Mouse (Mus musculus): ENCODE measurements around the gene F11.

Gene F11

DNA sequence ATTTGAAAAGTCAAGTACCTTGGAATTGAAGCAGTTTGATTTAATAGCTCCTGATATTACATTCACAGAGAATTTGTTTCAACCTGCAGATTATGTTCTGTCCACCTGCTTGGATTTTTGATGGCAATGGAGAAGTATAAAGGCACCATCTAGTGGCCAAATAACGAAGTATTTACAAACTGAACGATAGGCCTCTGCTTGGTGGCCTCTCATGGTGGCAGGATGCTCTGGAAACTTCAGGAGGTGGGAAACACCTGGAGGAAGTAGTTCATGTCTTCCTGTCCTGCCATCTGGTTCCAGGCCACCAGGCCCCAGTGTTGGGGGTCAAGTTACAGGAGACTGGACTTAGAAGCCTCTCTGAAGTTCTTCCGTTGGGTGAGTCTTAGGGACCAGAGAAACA lies 23.5 kb downstream of the F11 start:
- DNase-seq, result peak; percentile 43

DNA sequence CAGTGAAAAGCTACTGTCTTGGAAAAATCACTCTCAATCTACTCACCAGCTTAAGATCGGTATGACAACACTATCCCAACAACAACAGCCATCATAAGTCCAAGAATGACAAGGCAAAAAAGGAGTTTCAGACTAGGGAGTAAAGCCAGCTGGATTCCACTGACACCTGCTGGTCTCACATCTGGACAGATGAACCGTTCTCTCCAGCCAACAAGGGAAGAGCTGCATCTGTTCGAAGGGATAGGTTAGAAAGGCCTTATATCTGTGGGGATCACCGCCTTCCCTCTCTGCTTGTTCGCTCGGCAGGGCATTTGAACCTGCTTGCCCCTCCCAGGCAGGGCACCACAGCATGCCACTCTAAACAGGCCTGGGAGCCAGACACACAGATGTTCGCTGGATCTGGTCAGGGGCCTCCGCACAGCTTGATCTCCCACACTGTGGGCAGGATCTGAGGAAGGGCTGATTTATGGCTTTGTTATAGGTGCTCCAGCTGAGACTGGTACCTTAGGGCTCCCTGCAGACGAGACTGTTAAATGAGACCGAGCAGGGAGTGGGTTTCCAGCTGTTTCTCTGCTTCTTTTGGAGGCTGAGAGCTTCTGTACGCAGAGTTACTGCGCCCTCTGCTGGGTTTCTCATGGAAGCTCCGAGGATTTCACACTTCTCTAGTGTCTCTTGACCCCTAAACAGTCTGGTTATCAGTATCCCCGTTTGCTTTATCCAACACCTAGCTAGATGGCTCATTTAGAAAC lies 25.5 kb downstream of the F11 start:
- DNase-seq, result peak; percentile 57

DNA sequence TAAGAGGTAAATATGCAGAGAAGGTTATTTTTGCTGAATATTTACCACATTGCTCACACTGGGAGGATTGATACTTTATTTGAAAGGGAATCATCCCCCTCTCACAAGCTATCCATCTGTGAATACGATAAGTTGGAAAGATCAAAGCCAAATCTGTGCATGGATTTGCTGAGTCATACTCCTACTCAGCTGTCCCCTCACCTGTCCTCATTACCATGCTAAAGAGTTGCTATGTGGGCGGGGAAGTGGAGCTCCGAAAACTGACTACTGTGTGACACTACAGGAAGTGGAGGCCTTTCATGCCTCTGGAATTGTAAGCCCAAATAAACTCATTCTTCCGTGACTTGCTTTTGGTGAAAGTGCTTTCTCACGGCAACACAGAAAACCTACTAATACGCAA lies 26.6 kb downstream of the F11 start:
- no peak for DNase-seq

DNA sequence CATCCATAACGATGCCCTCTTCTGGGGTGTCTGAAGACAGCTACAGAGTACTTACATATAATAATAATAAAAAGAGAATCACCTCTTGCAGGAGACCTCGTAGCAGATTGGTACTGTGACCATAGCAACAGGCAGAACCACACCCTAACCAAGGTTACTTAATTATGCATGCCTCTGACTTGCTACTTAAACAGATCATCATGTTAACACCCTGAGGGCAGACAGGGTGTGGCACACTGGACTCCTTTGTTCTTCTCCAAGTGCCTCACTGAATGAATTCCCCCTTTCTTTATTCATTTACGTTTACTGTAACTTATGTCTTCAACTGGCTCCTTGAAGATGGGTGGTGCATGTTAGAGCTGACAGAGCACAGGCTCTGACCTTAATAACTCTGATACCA lies 28.6 kb downstream of the F11 start:
- DNase-seq, result no peak

DNA sequence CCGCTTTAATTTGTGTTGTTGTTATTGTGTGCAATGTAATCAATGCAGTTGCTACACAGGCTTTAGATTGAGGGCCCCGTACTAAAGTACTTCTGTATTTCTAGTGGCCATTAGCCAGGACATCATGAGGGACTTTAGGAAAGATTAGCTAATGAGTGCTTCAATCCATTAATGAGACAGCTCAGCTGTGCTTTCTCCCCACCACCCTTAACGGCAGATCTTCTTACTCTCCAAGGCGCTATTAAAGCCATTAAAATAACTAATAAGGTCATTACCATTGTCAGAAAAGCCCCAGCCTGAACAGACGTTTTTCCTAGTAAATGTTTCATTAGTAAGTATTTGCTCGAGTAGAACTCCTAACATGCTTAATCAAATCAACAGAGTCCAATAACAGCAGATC lies 59.4 kb downstream of the F11 start:
- DNase-seq, result no peak

DNA sequence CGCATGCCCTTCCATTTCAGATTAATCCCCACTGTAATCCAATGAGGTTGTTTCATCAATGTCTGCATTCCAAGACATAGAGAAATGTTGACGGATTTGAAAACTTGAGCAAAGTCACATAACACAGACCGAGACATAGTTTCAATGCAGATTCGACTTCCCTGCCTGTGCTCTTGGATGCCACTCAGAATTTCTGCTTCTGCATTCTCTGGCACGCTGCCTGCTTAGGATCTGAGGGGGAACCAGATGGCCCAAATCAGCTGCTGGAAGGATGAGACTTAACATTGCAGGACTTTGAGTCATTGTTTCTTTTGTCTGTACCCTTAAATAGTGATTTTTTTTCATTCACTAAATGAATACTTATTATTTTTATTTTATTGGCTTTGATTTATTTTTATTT lies 60.2 kb downstream of the F11 start:
- DNase-seq, result peak; percentile 35

DNA sequence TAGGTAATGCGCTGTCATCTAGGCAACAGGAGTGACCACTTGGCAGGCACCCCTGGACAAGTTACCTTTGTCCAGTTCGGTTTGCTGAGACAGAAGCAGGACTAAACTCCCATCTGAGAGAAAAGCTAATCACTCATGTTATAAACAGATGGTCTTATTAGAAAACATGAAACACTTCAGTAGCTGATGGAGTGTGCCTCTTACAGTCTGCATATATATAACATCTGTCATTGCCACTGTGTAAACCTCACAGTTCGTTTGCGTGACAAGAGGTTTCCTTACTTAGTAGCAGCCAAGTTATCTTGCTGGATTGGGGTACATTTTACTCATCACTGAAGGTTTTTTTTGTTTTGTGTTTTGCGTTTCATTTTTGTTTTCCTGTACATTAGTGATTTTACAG lies 64.5 kb downstream of the F11 start:
- no peak for DNase-seq

DNA sequence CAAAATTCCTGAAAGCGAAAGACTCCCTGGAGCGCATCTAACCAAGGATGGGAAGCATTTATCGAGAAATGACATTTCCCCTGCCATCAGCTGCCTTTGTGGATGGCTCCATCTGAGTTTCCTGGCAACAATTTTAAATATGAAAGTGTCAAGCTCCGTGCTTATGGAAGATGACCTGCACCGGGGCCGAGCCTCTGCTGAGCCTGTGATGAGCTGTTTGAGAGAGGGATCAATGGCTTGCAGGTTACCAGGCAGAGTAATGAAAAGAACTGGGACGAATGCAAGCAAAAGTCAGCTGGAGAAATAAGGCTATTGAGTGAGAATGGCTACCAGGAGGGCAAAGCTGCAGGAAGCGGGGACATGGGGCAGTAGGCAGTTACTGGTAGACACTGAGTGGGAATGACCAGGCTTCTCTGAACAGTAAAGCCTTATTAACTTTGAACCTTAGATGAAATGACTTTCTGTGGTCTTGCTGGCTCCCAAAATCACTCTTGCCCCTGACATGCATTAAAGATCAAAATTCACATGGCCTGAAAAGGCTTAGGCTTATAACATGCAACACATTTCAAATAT lies 65.8 kb downstream of the F11 start:
- no peak for DNase-seq
